Mouse (Mus musculus): ENCODE data around the gene Cntn1.

The Cntn1 gene

DNA sequence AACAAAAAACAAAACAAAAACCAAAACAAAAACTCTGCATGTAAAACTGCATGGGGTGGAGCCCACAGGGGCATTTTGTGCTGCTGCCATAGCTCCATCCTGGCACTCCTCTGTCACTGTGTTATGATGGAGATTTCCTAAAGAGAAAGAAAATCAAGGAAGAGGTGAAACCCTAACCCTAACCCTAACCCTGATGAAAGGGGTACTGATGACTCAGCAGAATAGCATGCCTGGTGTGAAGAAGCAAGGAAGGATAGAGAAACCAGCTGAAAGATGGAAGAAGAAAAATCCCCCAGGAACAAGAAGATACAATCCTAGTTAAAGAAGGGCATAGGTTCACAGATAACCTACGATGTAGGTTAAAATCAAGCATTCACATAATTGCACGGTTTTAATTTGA, 134.5 kb downstream of the Cntn1 start:
- no peak for TF ChIP-seq GATA4 (IDR thresholded peaks at IDR 0.05; ENCODE audit: insufficient replicate concordance, low read length)

DNA sequence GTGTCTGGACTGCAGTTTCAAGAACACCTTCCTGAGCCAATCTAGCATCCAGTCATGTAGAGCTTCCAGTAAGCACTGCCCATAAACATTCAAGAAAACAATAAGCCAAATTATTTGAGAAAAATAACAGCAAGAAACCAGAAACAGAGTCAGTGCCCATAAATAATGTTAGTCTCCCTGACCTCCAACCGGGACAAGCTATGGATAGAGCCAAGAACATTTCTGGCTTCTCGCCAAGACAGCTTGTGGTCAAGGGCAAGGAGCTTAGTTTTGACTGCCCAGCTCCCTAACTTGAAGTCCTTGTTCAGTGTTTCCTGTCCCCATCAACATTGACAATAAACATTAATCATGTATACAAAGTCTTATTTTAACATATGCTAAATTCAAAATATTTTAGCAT, 139.0 kb downstream of the Cntn1 start:
- no peak for TF ChIP-seq GATA4 (IDR thresholded peaks at IDR 0.05; ENCODE audit: insufficient replicate concordance, low read length)

- no peak for TF ChIP-seq GATA4 (IDR thresholded peaks at IDR 0.05; ENCODE audit: insufficient replicate concordance, low read length)
These were observed 149.5 kb downstream of the Cntn1 start for GRCm38 (mm10) chr15:92200326-92200985.

DNA sequence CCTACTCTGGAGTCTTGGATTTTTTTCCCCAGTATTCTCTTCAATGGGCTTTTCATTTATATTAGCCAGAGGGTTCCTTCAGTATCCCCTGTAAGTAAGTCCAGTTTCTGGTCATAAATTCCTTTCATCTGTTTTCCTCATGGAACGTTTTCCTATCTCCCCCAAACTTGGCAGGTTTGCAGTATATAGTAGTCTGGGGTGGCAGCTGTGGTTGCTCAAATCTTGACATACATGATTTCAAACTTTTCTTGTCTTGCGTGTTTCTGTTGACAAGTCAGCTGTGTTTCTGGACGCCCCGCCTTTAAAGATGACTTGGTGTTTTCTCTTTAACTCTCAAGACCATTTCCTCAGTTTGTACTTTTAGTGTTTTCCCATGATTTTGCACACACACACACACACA, 155.7 kb downstream of the Cntn1 start:
- no peak for TF ChIP-seq GATA4 (IDR thresholded peaks at IDR 0.05; ENCODE audit: insufficient replicate concordance, low read length)

GRCm38 (mm10) chr15:92209778-92210177, 158.8 kb downstream of the Cntn1 start:
- TF ChIP-seq GATA4 (IDR thresholded peaks at IDR 0.05; ENCODE audit: insufficient replicate concordance, low read length): no peak

GRCm38 (mm10) chr15:92210486-92211235, 159.7 kb downstream of the Cntn1 start:
- no peak for TF ChIP-seq GATA4 (IDR thresholded peaks at IDR 0.05; ENCODE audit: insufficient replicate concordance, low read length)

GRCm38 (mm10) chr15:92215841-92216240, 164.9 kb downstream of the Cntn1 start:
- no peak for TF ChIP-seq GATA4 (IDR thresholded peaks at IDR 0.05; ENCODE audit: insufficient replicate concordance, low read length)

DNA sequence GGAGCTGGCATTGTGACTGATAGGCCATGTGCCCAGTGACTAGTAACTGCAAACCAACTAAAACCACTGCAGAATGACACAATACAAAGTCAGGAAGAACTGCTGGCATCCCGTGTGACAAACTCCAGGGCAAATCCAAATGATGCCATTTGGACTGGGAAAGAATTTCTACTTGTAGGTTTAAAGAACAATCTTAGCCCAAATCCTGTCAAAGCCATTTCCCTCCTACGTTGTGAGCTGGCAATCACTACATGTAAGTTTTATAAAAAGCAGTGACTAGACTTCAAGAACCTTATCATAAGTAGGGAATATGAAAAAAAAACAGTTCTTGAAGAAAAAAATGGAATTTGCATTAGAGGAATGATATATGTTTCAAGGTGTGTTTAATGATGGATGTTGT, 170.5 kb downstream of the Cntn1 start:
- no peak for TF ChIP-seq GATA4 (IDR thresholded peaks at IDR 0.05; ENCODE audit: insufficient replicate concordance, low read length)

- no peak for TF ChIP-seq GATA4 (IDR thresholded peaks at IDR 0.05; ENCODE audit: insufficient replicate concordance, low read length)
These were observed 180.4 kb downstream of the Cntn1 start for GRCm38 (mm10) chr15:92231386-92231785.

- TF ChIP-seq GATA4 (IDR thresholded peaks at IDR 0.05; ENCODE audit: insufficient replicate concordance, low read length): no peak
These were observed 184.9 kb downstream of the Cntn1 start for GRCm38 (mm10) chr15:92235836-92236235.

- no peak for TF ChIP-seq GATA4 (IDR thresholded peaks at IDR 0.05; ENCODE audit: insufficient replicate concordance, low read length)
These were observed 214.2 kb downstream of the Cntn1 start for GRCm38 (mm10) chr15:92264980-92265707.

DNA sequence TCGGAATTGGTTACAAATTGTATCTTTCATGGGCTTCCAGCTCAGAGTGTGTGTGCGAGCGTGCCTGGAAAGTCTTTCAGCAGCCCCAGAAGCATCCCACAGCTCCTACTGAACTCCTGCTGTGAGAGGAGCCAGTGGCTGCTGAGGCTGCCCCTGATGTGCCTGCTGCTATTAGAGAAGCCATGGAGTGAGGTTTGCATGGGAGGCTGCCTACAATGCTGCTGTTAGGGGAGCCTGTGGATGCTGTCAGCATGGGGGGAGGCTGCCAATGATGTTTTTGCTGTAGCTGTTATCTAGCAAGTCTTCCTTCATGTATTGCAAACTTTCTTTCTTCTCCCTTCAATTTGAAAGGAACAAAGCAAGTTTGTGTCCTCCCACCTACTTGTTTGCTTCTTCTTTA, 217.4 kb downstream of the Cntn1 start:
- TF ChIP-seq GATA4 (IDR thresholded peaks at IDR 0.05; ENCODE audit: insufficient replicate concordance, low read length): no peak

- no peak for TF ChIP-seq GATA4 (IDR thresholded peaks at IDR 0.05; ENCODE audit: insufficient replicate concordance, low read length)
These were observed 217.9 kb downstream of the Cntn1 start for GRCm38 (mm10) chr15:92268741-92269322.

DNA sequence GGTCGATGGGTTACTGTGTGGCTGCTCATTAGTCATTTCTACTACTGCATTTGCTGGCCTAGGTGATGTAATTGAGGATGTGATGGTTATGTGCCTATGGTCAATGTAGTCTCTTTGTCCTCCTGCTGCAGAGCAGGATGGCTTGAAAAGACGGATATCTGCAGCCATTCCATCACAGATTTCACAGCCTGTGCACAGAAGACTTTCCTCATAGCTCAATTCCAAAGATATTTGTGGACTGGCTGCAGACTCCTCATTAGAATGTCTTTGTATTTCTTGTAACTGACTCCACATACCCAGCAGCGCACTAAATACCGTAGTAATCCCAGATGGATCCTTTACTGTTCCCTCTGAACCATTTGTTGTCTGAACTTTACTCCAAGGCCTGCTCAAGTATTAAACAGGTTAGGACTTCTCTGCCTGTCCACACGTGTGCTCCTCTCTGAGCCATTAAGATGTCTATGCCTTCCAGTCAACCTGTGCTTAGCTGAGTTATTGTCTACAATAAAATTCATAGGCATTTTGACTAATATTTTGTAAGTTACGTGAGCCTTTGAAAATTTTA, 220.9 kb downstream of the Cntn1 start:
- no peak for TF ChIP-seq GATA4 (IDR thresholded peaks at IDR 0.05; ENCODE audit: insufficient replicate concordance, low read length)

GRCm38 (mm10) chr15:92276826-92277225, 225.9 kb downstream of the Cntn1 start:
- TF ChIP-seq GATA4 (IDR thresholded peaks at IDR 0.05; ENCODE audit: insufficient replicate concordance, low read length): no peak

Data from liver, adult (tissue).